Mouse (Mus musculus): ENCODE results near the gene Car15.

GRCm38 (mm10) chr16:17804982-17805381 is 33.2 kb downstream of the Car15 start:
- TF ChIP-seq CTCF (IDR thresholded peaks at IDR 0.05; ENCODE audit: control insufficient read depth, insufficient read depth, insufficient replicate concordance, low read depth, low read length), result no peak
- no peak for TF ChIP-seq POLR2A (IDR thresholded peaks at IDR 0.05; ENCODE audit: control insufficient read depth, low read depth, low read length)
